Mouse (Mus musculus) heart, adult 2 months (tissue): ENCODE measurements around the gene Atf1.

ENCODE experiments used
- CTCF ChIP-seq: fragments of 200-600 bp; IDR thresholded peaks from 2 replicates; pipeline ENCODE4 v1.8.1; 2022; ENCODE audit warnings: antibody characterized with exemption, mild to moderate bottlenecking, moderate library complexity
- EP300 ChIP-seq: fragments of 200-500 bp; IDR thresholded peaks from 2 replicates; pipeline ENCODE4 v1.6.1; 2011; ENCODE audit warnings: low read depth, low read length, control low read depth; ENCODE audit not compliant: insufficient read depth
- POLR2A ChIP-seq: fragments of 200-500 bp; IDR thresholded peaks from 2 replicates; pipeline ENCODE4 v1.6.1; 2011; ENCODE audit warnings: mild to moderate bottlenecking, low read depth, low read length, control low read depth; ENCODE audit not compliant: insufficient read depth

GRCm38 (mm10) chr15:100304019-100304991 lies 76.7 kb downstream of the Atf1 start, which contains the start of gene Mettl7a1:
- TF ChIP-seq POLR2A (peak; percentile 94), CTCF (no peak), EP300 (peak; percentile 37; the same call in 1 of the 2 replicates)
